Comparison of ENCODE assay signal across 8 mouse cellular contexts in the genomic region with DNA sequence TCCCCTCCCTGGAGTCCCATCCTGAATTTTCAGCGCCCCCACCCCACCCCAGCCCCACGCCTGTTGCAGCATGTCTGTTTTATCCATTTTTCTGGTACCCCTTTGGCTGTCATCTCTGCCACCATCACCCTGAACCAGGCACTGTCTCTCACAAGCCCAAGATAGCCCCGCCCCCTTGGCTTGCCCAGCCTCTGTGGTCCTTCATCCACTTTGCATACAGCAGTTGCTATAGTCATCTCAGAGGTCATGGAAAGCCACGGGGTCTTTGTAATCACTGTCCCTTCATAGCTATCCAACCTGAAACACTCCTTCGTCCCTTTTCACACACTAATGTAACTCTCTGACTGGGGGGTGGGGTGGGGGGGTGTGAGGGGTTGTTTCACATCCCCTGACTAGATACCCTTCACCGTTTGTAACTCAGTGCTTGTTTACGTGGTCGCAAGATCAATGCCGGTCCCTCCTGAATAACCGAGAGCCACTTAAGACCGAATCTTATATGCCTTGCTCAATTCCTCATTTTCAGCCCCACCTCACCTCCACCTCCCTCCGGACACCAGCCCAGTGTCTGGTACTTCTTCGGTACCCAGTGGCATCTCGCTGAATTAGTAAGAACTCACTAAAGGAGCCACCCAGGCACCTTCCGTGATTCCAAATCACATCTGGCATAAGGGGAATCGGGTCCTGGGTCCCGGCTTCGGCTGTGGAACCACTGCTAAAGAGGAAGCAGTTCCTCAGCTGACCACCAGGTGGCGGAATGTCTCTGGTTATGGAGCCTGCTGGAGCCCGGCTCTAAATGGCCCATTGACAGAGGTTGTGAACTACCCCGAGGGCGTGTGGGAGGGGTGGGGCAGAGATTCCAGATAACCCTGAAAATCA. TPM values are rescaled to one million over a fixed set of nuclear protein-coding genes. Genes with fewer than 3 reads are reported as not detected.
DNase-seq lines count a peak whose midpoint lies in the region; ATAC-seq and TF ChIP-seq lines count a peak whose summit lies in the region.

No protein-coding gene starts in this region.

- no peaks in the 10 kb centered on the region for H3K79me2 ChIP-seq in MEL (ENCODE audit: control insufficient read depth, insufficient read depth, low read length, poor library complexity)

- TF ChIP-seq CTCF in MEL (IDR thresholded peaks at IDR 0.05 in 2 of 3, conservative IDR thresholded peaks at IDR 0.05 in 1 of 3; ENCODE audit: control insufficient read depth in 1 of 3, insufficient read depth in 1 of 3, low read depth in 2 of 3, low read length in 3 of 3, poor library complexity in 1 of 3, severe bottlenecking in 1 of 3): peak; percentile 92 to 96 (median 96)

- H3K4me2 ChIP-seq in hindbrain, embryonic 11.5 days (replicated peaks; ENCODE audit: low read depth, low read length): no peak overlapping the region
- H3K4me2 ChIP-seq in lung, embryonic 16.5 days (ENCODE audit: low read depth, low read length): peak overlapping the region; percentile 42

- peak; percentile 92 for TF ChIP-seq RAD21 in MEL (IDR thresholded peaks at IDR 0.05; ENCODE audit: low read depth, low read length)

- ATAC-seq in hindbrain, embryonic 11.5 days (ENCODE audit: low FRiP score): peak; percentile 69
- ATAC-seq in lung, embryonic 16.5 days (ENCODE audit: low read depth): peak; percentile 84

- no peaks in the 10 kb centered on the region for H3K36me3 ChIP-seq in MEL (ENCODE audit: control insufficient read depth in 1 of 2, insufficient read depth in 2 of 2, low read length in 2 of 2)
- no peaks in the 10 kb centered on the region for H3K36me3 ChIP-seq in hindbrain, embryonic 11.5 days (ENCODE audit: control insufficient read depth, insufficient read depth, low read length)
- H3K36me3 ChIP-seq in lung, embryonic 16.5 days (ENCODE audit: control insufficient read depth, insufficient read depth, low read length): no peaks in the 10 kb centered on the region

- no peak for TF ChIP-seq POLR2A in MEL (IDR thresholded peaks at IDR 0.05; ENCODE audit: control insufficient read depth in 1 of 2, insufficient read depth in 1 of 2, low read depth in 1 of 2, low read length in 2 of 2, poor library complexity in 1 of 2)

- H3K4me1 ChIP-seq in MEL (ENCODE audit: control insufficient read depth in 1 of 2, insufficient read depth in 2 of 2, low read length in 2 of 2): no peaks in the 10 kb centered on the region; a peak in 1 of 4 replicates
- no peaks in the 10 kb centered on the region for H3K4me1 ChIP-seq in hindbrain, embryonic 11.5 days (replicated peaks; ENCODE audit: control insufficient read depth, insufficient read depth, low read length)
- peaks cover 5% of the 10 kb centered on the region for H3K4me1 ChIP-seq in lung, embryonic 16.5 days (replicated peaks; ENCODE audit: control insufficient read depth, insufficient read depth, low read length)

- peak; percentile 82 for DNase-seq in MEL (ENCODE audit: low read depth, low spot score)
- peak; percentile 86 for DNase-seq in cerebellum, adult 9-10 months
- DNase-seq in frontal cortex, adult 2 months (ENCODE audit: extremely low spot score in 1 of 2, low spot score in 1 of 2): peak; percentile 56 to 92
- DNase-seq in hindbrain, embryonic 11.5 days (ENCODE audit: low spot score): peak; percentile 93
- peak; percentile 84 for DNase-seq in layer of hippocampus, adult 9-11 months
- DNase-seq in ovary, postnatal 10 days (ENCODE audit: low spot score): peak; percentile 89
- peak; percentile 85 for DNase-seq in thymus, postnatal 0 days (ENCODE audit: low spot score)

- no peaks in the 10 kb centered on the region for H3K9me3 ChIP-seq in MEL (replicated peaks; ENCODE audit: insufficient read depth, low read length)
- no peaks in the 10 kb centered on the region for H3K9me3 ChIP-seq in hindbrain, embryonic 11.5 days (ENCODE audit: control insufficient read depth, low read length)
- H3K9me3 ChIP-seq in lung, embryonic 16.5 days (ENCODE audit: control insufficient read depth, low read length): no peaks in the 10 kb centered on the region

- WGBS in hindbrain, embryonic 11.5 days: 17% methylated on average over 22 of the region's 22 CpGs
- 12% methylated on average over 22 of the region's 22 CpGs for WGBS in lung, embryonic 16.5 days

- no peak overlapping the region for H3K27ac ChIP-seq in MEL (ENCODE audit: control insufficient read depth, low read depth, low read length)
- no peak overlapping the region for H3K27ac ChIP-seq in hindbrain, embryonic 11.5 days (ENCODE audit: low read depth, low read length)
- H3K27ac ChIP-seq in lung, embryonic 16.5 days (ENCODE audit: low read length): no peak overlapping the region

- TF ChIP-seq EP300 in MEL (IDR thresholded peaks at IDR 0.05; ENCODE audit: low read depth in 1 of 2, low read length in 2 of 2): no peak

- H3K27me3 ChIP-seq in MEL (ENCODE audit: control insufficient read depth in 1 of 2, insufficient read depth in 2 of 2, low read length in 2 of 2): no peaks in the 10 kb centered on the region
- H3K27me3 ChIP-seq in hindbrain, embryonic 11.5 days (ENCODE audit: control insufficient read depth, insufficient read depth, low read length): no peaks in the 10 kb centered on the region
- no peaks in the 10 kb centered on the region; the same call in none of the 2 replicates for H3K27me3 ChIP-seq in lung, embryonic 16.5 days (ENCODE audit: control insufficient read depth, insufficient read depth, low read depth, low read length)

- no peak overlapping the region for H3K4me3 ChIP-seq in MEL (ENCODE audit: control insufficient read depth in 1 of 2, insufficient read depth in 1 of 2, low read depth in 2 of 2, low read length in 2 of 2)
- H3K4me3 ChIP-seq in hindbrain, embryonic 11.5 days (ENCODE audit: low read depth, low read length): no peak overlapping the region
- peak overlapping the region; percentile 29 for H3K4me3 ChIP-seq in lung, embryonic 16.5 days (ENCODE audit: low read length)

- H3K9ac ChIP-seq in MEL (ENCODE audit: control insufficient read depth, low read depth, low read length, poor library complexity, severe bottlenecking): no peak overlapping the region
- no peak overlapping the region for H3K9ac ChIP-seq in hindbrain, embryonic 11.5 days (ENCODE audit: low read depth, low read length)
- H3K9ac ChIP-seq in lung, embryonic 16.5 days (ENCODE audit: low read length): peak overlapping the region; percentile 38; the same call in 1 of the 2 replicates

TF ChIP-seq in MEL, 35 proteins besides CTCF, POLR2A, EP300 and RAD21:
- TF ChIP-seq CHD1 (IDR thresholded peaks at IDR 0.05; ENCODE audit: low read depth, low read length) (no peak), RCOR1 (IDR thresholded peaks at IDR 0.05; ENCODE audit: low read depth, low read length) (no peak), E2F4 (IDR thresholded peaks at IDR 0.05; ENCODE audit: borderline replicate concordance, low read depth, low read length) (no peak), TCF12 (IDR thresholded peaks at IDR 0.05; ENCODE audit: low read depth, low read length) (no peak), SMC3 (IDR thresholded peaks at IDR 0.05; ENCODE audit: low read depth, low read length) (peak; percentile 94), POLR2AphosphoS2 (IDR thresholded peaks at IDR 0.05; ENCODE audit: low read length) (no peak), USF1 (IDR thresholded peaks at IDR 0.05; ENCODE audit: low read depth, low read length) (no peak), USF2 (IDR thresholded peaks at IDR 0.05; ENCODE audit: borderline replicate concordance in 1 of 2, insufficient read depth in 1 of 2, low read depth in 1 of 2, low read length in 2 of 2) (no peak), GATA1 (IDR thresholded peaks at IDR 0.05; ENCODE audit: low read depth, low read length) (0 out of 2 replicates have a peak, but pooled peaks have one; percentile 34), ZC3H11A (IDR thresholded peaks at IDR 0.05; ENCODE audit: low read depth, low read length) (peak; percentile 87), ZKSCAN1 (IDR thresholded peaks at IDR 0.05; ENCODE audit: low read depth, low read length) (no peak), MYC (IDR thresholded peaks at IDR 0.05; ENCODE audit: low read depth, low read length) (no peak), SIN3A (IDR thresholded peaks at IDR 0.05; ENCODE audit: low read length) (peak; percentile 49; the same call in 1 of the 2 replicates), MAZ (IDR thresholded peaks at IDR 0.05; ENCODE audit: low read depth, low read length) (no peak), UBTF (IDR thresholded peaks at IDR 0.05; ENCODE audit: borderline replicate concordance, insufficient read depth, low read depth, low read length) (no peak)
TF ChIP-seq in MEL: peak in this region for 4.

RNA-seq across cellular contexts. Expression of a gene that starts 19.2 kb away (rescaled TPM):
- total RNA-seq in MEL (2012; rRNA removed): not detected in 2 replicates
- polyA plus RNA-seq in MEL (2012; ENCODE audit: insufficient read depth in 1 of 2, insufficient read length in 2 of 2, low read depth in 1 of 2, low replicate concordance in 2 of 2, missing spikeins in 1 of 2): under 1 TPM in 1 of 2 experiments, not detected in 1; 0.29 TPM
- 1.9 and 2.2 TPM in 2 replicates for polyA plus RNA-seq in frontal cortex, adult 2 months (2012; rRNA removed)
- polyA plus RNA-seq in hindbrain, embryonic 11.5 days (2014; fragmentation: Nextera tagmentation; extraction: Ambion mirVana): 0.38 and 0.85 TPM in 2 replicates
- polyA plus RNA-seq in lung, embryonic 16.5 days (2015; fragmentation: Nextera tagmentation; extraction: Ambion mirVana): 2.8 and 2.9 TPM in 2 replicates
- polyA plus RNA-seq in thymus, postnatal 0 days (2015; fragmentation: Nextera tagmentation; extraction: Ambion mirVana): 1.1 TPM in 2 replicates

RNA-seq across cellular contexts. Expression of a gene that starts 51.8 kb away (rescaled TPM):
- 18.3 and 18.8 TPM in 2 replicates for total RNA-seq in MEL (2012; rRNA removed)
- 100 to 1,000 TPM in 1 of 2 experiments, 10 to 100 TPM in 1; 67.2 to 211 TPM for polyA plus RNA-seq in MEL (2012; ENCODE audit: insufficient read depth in 1 of 2, insufficient read length in 2 of 2, low read depth in 1 of 2, low replicate concordance in 2 of 2, missing spikeins in 1 of 2)
- polyA plus RNA-seq in frontal cortex, adult 2 months (2012; rRNA removed): 51.5 and 58.9 TPM in 2 replicates
- polyA plus RNA-seq in hindbrain, embryonic 11.5 days (2014; fragmentation: Nextera tagmentation; extraction: Ambion mirVana): 62.6 and 64.4 TPM in 2 replicates
- polyA plus RNA-seq in lung, embryonic 16.5 days (2015; fragmentation: Nextera tagmentation; extraction: Ambion mirVana): 104 and 105 TPM in 2 replicates
- polyA plus RNA-seq in thymus, postnatal 0 days (2015; fragmentation: Nextera tagmentation; extraction: Ambion mirVana): 134 and 147 TPM in 2 replicates
